Mouse (Mus musculus): ENCODE data around the gene Tmed10.

- TF ChIP-seq CTCF (IDR thresholded peaks at IDR 0.05; ENCODE audit: low read depth) = no peak
- TF ChIP-seq EP300 (IDR thresholded peaks at IDR 0.05; ENCODE audit: low read depth) = peak; percentile 69
Measured at GRCm38 (mm10) chr12:85374561-85375272, at the start of gene Tmed10.
